Mouse (Mus musculus) thymus, postnatal 4 days (tissue): ENCODE data around the gene Kcnmb1.

ENCODE experiments used
- DNase-seq: peaks from one replicate; pipeline ENCODE4 v3.0.0; 2021

The Kcnmb1 gene

GRCm38 (mm10) chr11:33944786-33945328 lies 18.0 kb upstream of the Kcnmb1 start:
- peak; percentile 56 for DNase-seq

GRCm38 (mm10) chr11:33946501-33946900 lies 16.3 kb upstream of the Kcnmb1 start:
- no peak for DNase-seq

GRCm38 (mm10) chr11:33951155-33951554 lies 11.7 kb upstream of the Kcnmb1 start:
- no peak for DNase-seq

- DNase-seq: no peak
Measured at GRCm38 (mm10) chr11:33951684-33952625, 10.9 kb upstream of the Kcnmb1 start.

GRCm38 (mm10) chr11:33955982-33956381 lies 6.8 kb upstream of the Kcnmb1 start:
- no peak for DNase-seq

GRCm38 (mm10) chr11:33956623-33957022 lies 6.2 kb upstream of the Kcnmb1 start:
- DNase-seq: no peak

- DNase-seq: no peak
Measured at GRCm38 (mm10) chr11:33957595-33957994, 5.2 kb upstream of the Kcnmb1 start.

- peak; percentile 83 for DNase-seq
Measured at GRCm38 (mm10) chr11:33958713-33959112, 4.1 kb upstream of the Kcnmb1 start.

GRCm38 (mm10) chr11:33962178-33962577 lies 635 bp upstream of the Kcnmb1 start:
- no peak for DNase-seq

GRCm38 (mm10) chr11:33965380-33965779 lies 2.6 kb downstream of the Kcnmb1 start:
- DNase-seq: peak; percentile 65

GRCm38 (mm10) chr11:33967708-33968107 lies 4.9 kb downstream of the Kcnmb1 start:
- no peak for DNase-seq

- DNase-seq: no peak
Measured at GRCm38 (mm10) chr11:33969199-33969598, 6.4 kb downstream of the Kcnmb1 start.

- no peak for DNase-seq
Measured at GRCm38 (mm10) chr11:33972114-33972513, 9.3 kb downstream of the Kcnmb1 start.

- no peak for DNase-seq
Measured at GRCm38 (mm10) chr11:33974341-33975040, 11.7 kb downstream of the Kcnmb1 start.

- no peak for DNase-seq
Measured at GRCm38 (mm10) chr11:33975121-33975520, 12.3 kb downstream of the Kcnmb1 start.

- DNase-seq: no peak
Measured at GRCm38 (mm10) chr11:33980146-33980545, 17.3 kb downstream of the Kcnmb1 start.

GRCm38 (mm10) chr11:33986525-33986924 lies 23.7 kb downstream of the Kcnmb1 start:
- DNase-seq: no peak

GRCm38 (mm10) chr11:33990002-33990401 lies 27.2 kb downstream of the Kcnmb1 start:
- DNase-seq: no peak

- peak; percentile 4 for DNase-seq
Measured at GRCm38 (mm10) chr11:33992938-33993337, 30.1 kb downstream of the Kcnmb1 start, which contains the start of gene Kcnip1. Gene Kcnip1, minus strand, starts transcription at chr11:33993152.

GRCm38 (mm10) chr11:33993496-33993895 lies 30.7 kb downstream of the Kcnmb1 start:
- peak; percentile 4 for DNase-seq

GRCm38 (mm10) chr11:33998244-33998643 lies 35.4 kb downstream of the Kcnmb1 start:
- DNase-seq: peak; percentile 3

GRCm38 (mm10) chr11:34000416-34000815 lies 37.6 kb downstream of the Kcnmb1 start:
- DNase-seq: peak; percentile 6

GRCm38 (mm10) chr11:34001938-34002592 lies 39.3 kb downstream of the Kcnmb1 start:
- DNase-seq: peak; percentile 85
